Mouse (Mus musculus): Measurements from ENCODE around the gene Cox7a2l. TPM values are rescaled to one million over a fixed set of nuclear protein-coding genes. Genes with fewer than 3 reads are reported as not detected.

Gene Cox7a2l
- total and polyA plus RNA-seq, 3 experiments: 233 to 371 (median 310) TPM

DNA sequence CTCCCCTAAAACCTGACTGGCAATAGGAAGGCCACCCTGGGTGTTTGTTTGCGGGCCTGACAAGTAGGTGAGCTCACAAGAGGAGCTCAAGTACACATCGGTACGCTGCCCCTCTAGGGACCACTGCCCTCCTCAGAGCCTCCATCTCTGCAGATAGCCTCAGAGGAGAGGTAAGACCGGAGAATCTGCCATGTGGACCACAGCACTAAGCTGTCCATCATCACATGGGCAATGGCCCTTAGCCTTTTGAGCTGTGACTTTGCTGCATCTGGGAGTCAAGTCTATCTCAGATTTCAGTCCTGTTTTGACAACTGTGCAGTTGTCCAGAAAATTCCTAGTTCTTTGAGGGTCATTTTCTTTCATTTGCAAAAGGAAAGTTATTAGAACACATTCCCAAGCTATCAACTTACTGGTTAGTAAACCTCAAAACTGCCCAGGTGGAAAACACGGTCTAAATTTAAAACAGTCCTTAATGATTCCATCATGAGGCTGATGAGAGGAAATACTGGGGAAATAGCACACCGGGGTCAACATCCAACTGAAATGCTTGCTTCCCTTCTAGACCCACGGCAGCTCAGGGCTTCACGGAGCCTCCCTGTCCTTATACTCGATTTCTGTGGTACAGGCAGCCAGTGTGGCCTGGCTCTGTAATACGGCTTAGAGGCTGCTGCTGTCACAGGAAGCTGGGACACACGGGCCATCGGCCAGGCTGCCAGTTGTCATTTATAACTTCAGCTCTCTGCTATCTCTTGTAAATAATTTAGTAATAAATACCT is 22.3 kb upstream of the Cox7a2l start:
- Histone ChIP-seq H3K27ac (ENCODE audit: insufficient read depth, low read depth) (no peak overlapping the region), H3K4me3 (replicated peaks in 1 of 3; ENCODE audit: low read depth in 2 of 3, low read length in 2 of 3, poor library complexity in 1 of 3) (no peak overlapping the region), H3K4me1 (ENCODE audit: control insufficient read depth in 1 of 2, insufficient read depth in 2 of 2) (no peaks in the 10 kb centered on the region), H3K9ac (ENCODE audit: insufficient read depth, low read depth) (no peak overlapping the region), H3K27me3 (replicated peaks) (no peaks in the 10 kb centered on the region), H3K4me2 (ENCODE audit: insufficient read depth, low read depth, poor library complexity, severe bottlenecking) (no peak overlapping the region), H3K79me2 (replicated peaks; ENCODE audit: control insufficient read depth, extremely low read depth, insufficient read depth, poor library complexity, severe bottlenecking) (no peaks in the 10 kb centered on the region), H3K9me3 (replicated peaks; ENCODE audit: low read length) (peaks cover under 1% of the 10 kb centered on the region), H3K36me3 (replicated peaks in 1 of 2; ENCODE audit: control insufficient read depth in 1 of 2, insufficient read depth in 1 of 2, low read length in 1 of 2) (no peaks in the 10 kb centered on the region)
- DNase-seq (ENCODE audit: extremely low read depth): no peak
- dilution Hi-C loops (cut with MboI; ENCODE audit: extremely low pct_ligation_motif_present, extremely low pct_unique_long_range_greater_than_20kb, low sequenced_read_pairs): no loop called here
- in situ Hi-C loops (cut with MboI; ENCODE audit: low pct_ligation_motif_present, low pct_unique_long_range_greater_than_20kb, low sequenced_read_pairs): no loop called here
- no peak for TF ChIP-seq SMC3 (IDR thresholded peaks at IDR 0.05; ENCODE audit: low read depth, low read length)
- no peak for TF ChIP-seq JUND (conservative IDR thresholded peaks at IDR 0.05; ENCODE audit: low read depth, low read length)
- no peak for TF ChIP-seq HCFC1 (IDR thresholded peaks at IDR 0.05; ENCODE audit: low read depth, low read length)
- TF ChIP-seq ZMIZ1 (IDR thresholded peaks at IDR 0.05; ENCODE audit: low read depth, low read length): no peak
- TF ChIP-seq PAX5 (IDR thresholded peaks at IDR 0.05; ENCODE audit: low read length): no peak
- TF ChIP-seq MEF2A (IDR thresholded peaks at IDR 0.05; ENCODE audit: borderline replicate concordance, low read depth, low read length): no peak
- TF ChIP-seq E2F4 (IDR thresholded peaks at IDR 0.05; ENCODE audit: insufficient replicate concordance, low read depth, low read length): no peak
- no peak for TF ChIP-seq NELFE (IDR thresholded peaks at IDR 0.05; ENCODE audit: low read depth, low read length)

DNA sequence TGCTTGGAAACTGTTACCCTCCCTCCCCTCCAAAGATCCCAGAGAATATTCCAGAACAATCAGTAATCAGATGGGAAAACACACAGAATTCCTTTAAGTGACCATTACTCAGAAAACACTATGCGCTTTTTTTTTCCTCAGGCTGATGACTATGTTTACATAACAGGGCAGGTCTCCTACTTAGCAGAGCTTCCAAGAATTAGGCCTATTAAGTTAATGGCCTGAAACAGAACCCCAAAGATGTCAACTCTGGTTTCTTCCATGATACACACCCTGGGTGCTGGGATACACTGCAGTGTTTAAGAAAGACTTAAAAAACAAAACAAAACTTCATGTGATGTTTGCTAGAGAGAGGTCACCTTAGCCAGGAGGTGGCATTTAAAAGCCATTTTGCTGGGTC is 21.6 kb upstream of the Cox7a2l start:
- dilution Hi-C loops (cut with MboI; ENCODE audit: extremely low pct_ligation_motif_present, extremely low pct_unique_long_range_greater_than_20kb, low sequenced_read_pairs): no loop called here
- no peak overlapping the region for H3K27ac ChIP-seq (ENCODE audit: insufficient read depth, low read depth)
- peaks cover 5% of the 10 kb centered on the region for H3K9me3 ChIP-seq (replicated peaks; ENCODE audit: low read length)
- DNase-seq (ENCODE audit: extremely low read depth): no peak
- in situ Hi-C loops (cut with MboI; ENCODE audit: low pct_ligation_motif_present, low pct_unique_long_range_greater_than_20kb, low sequenced_read_pairs): no loop called here
- H3K9ac ChIP-seq (ENCODE audit: insufficient read depth, low read depth): no peak overlapping the region
- H3K4me2 ChIP-seq (ENCODE audit: insufficient read depth, low read depth, poor library complexity, severe bottlenecking): no peak overlapping the region
- H3K27me3 ChIP-seq (replicated peaks): no peaks in the 10 kb centered on the region
- no peaks in the 10 kb centered on the region for H3K36me3 ChIP-seq (replicated peaks in 1 of 2; ENCODE audit: control insufficient read depth in 1 of 2, insufficient read depth in 1 of 2, low read length in 1 of 2)
- H3K4me1 ChIP-seq (ENCODE audit: control insufficient read depth in 1 of 2, insufficient read depth in 2 of 2): no peaks in the 10 kb centered on the region; a peak in 1 of 4 replicates
- no peaks in the 10 kb centered on the region for H3K79me2 ChIP-seq (replicated peaks; ENCODE audit: control insufficient read depth, extremely low read depth, insufficient read depth, poor library complexity, severe bottlenecking)
- no peak overlapping the region for H3K4me3 ChIP-seq (replicated peaks in 1 of 3; ENCODE audit: low read depth in 2 of 3, low read length in 2 of 3, poor library complexity in 1 of 3)
- TF ChIP-seq GABPA (IDR thresholded peaks at IDR 0.05; ENCODE audit: insufficient replicate concordance, low read depth, low read length): no peak
- TF ChIP-seq TCF12 (IDR thresholded peaks at IDR 0.05; ENCODE audit: low read depth, low read length): no peak
- no peak for TF ChIP-seq ZKSCAN1 (IDR thresholded peaks at IDR 0.05; ENCODE audit: borderline replicate concordance, low read depth, low read length)
- no peak for TF ChIP-seq MAFK (IDR thresholded peaks at IDR 0.05; ENCODE audit: insufficient replicate concordance, low read length)
- no peak for TF ChIP-seq ZC3H11A (IDR thresholded peaks at IDR 0.05; ENCODE audit: low read depth, low read length)
- TF ChIP-seq ETS1 (conservative IDR thresholded peaks at IDR 0.05; ENCODE audit: low read depth, low read length): no peak
- TF ChIP-seq USF1 (IDR thresholded peaks at IDR 0.05; ENCODE audit: low read depth, low read length): no peak
- TF ChIP-seq SIN3A (IDR thresholded peaks at IDR 0.05; ENCODE audit: low read length): no peak
- no peak for TF ChIP-seq CTCF (conservative IDR thresholded peaks at IDR 0.05 in 1 of 2, IDR thresholded peaks at IDR 0.05 in 1 of 2; ENCODE audit: low read depth in 2 of 2, low read length in 2 of 2)
- no peak for TF ChIP-seq POLR2A (IDR thresholded peaks at IDR 0.05; ENCODE audit: low read depth, low read length)
- no peak for TF ChIP-seq NRF1 (IDR thresholded peaks at IDR 0.05; ENCODE audit: low read depth, low read length)
- no peak for TF ChIP-seq HCFC1 (IDR thresholded peaks at IDR 0.05; ENCODE audit: low read depth, low read length)
- TF ChIP-seq JUND (conservative IDR thresholded peaks at IDR 0.05; ENCODE audit: low read depth, low read length): no peak
- no peak for TF ChIP-seq CHD1 (IDR thresholded peaks at IDR 0.05; ENCODE audit: low read depth, low read length)
- no peak for TF ChIP-seq KAT2A (IDR thresholded peaks at IDR 0.05; ENCODE audit: insufficient replicate concordance, low read length)
